Mouse (Mus musculus) cerebellum, postnatal 4 days (tissue): ENCODE results near the gene Nlrc5.

ENCODE experiments used
- DNase-seq, 2 experiments: peaks; one replicate each; pipeline ENCODE4 v3.0.0; 2022; ENCODE audit warnings: low spot score in 2 of 2, mixed read lengths in 1 of 2

The Nlrc5 gene

GRCm38 (mm10) chr8:94469656-94470055 is 35.5 kb downstream of the Nlrc5 start:
- no peak for DNase-seq

GRCm38 (mm10) chr8:94470794-94471193 is 36.6 kb downstream of the Nlrc5 start:
- DNase-seq = no peak

GRCm38 (mm10) chr8:94471281-94471680 is 37.1 kb downstream of the Nlrc5 start:
- DNase-seq = no peak

GRCm38 (mm10) chr8:94472741-94473140 is 38.6 kb downstream of the Nlrc5 start:
- DNase-seq = no peak

GRCm38 (mm10) chr8:94473431-94473830 is 39.3 kb downstream of the Nlrc5 start:
- DNase-seq = no peak

- DNase-seq = no peak
Measured at GRCm38 (mm10) chr8:94475786-94476185, 41.6 kb downstream of the Nlrc5 start.

- DNase-seq = no peak
Measured at GRCm38 (mm10) chr8:94476846-94477245, 42.7 kb downstream of the Nlrc5 start.

GRCm38 (mm10) chr8:94482051-94482450 is 47.9 kb downstream of the Nlrc5 start:
- no peak for DNase-seq

GRCm38 (mm10) chr8:94485288-94485687 is 51.1 kb downstream of the Nlrc5 start:
- peak in 1 of 2 experiments; percentile 11 for DNase-seq

GRCm38 (mm10) chr8:94485882-94486281 is 51.7 kb downstream of the Nlrc5 start:
- peak; percentile 18 to 25 for DNase-seq

- DNase-seq = peak in 1 of 2 experiments; percentile 4
Measured at GRCm38 (mm10) chr8:94488016-94488415, 53.9 kb downstream of the Nlrc5 start.

- peak in 1 of 2 experiments; percentile 15 for DNase-seq
Measured at GRCm38 (mm10) chr8:94489809-94490483, 55.8 kb downstream of the Nlrc5 start.

GRCm38 (mm10) chr8:94492021-94492681 is 58.0 kb downstream of the Nlrc5 start:
- DNase-seq = peak; percentile 49 to 73

- no peak for DNase-seq
Measured at GRCm38 (mm10) chr8:94493240-94493639, 59.1 kb downstream of the Nlrc5 start.

- peak in 1 of 2 experiments; percentile 54 for DNase-seq
Measured at GRCm38 (mm10) chr8:94515430-94516208, 81.5 kb downstream of the Nlrc5 start.

GRCm38 (mm10) chr8:94516209-94516593 is 82.0 kb downstream of the Nlrc5 start:
- DNase-seq = no peak

GRCm38 (mm10) chr8:94516766-94517165 is 82.6 kb downstream of the Nlrc5 start:
- DNase-seq = no peak

GRCm38 (mm10) chr8:94518331-94518730 is 84.2 kb downstream of the Nlrc5 start:
- no peak for DNase-seq

GRCm38 (mm10) chr8:94519021-94519420 is 84.9 kb downstream of the Nlrc5 start:
- DNase-seq = no peak

GRCm38 (mm10) chr8:94521481-94521880 is 87.3 kb downstream of the Nlrc5 start:
- DNase-seq = no peak

- no peak for DNase-seq
Measured at GRCm38 (mm10) chr8:94522482-94522881, 88.3 kb downstream of the Nlrc5 start.

GRCm38 (mm10) chr8:94524554-94524953 is 90.4 kb downstream of the Nlrc5 start:
- DNase-seq = no peak

GRCm38 (mm10) chr8:94527178-94527577 is 93.0 kb downstream of the Nlrc5 start:
- no peak for DNase-seq
